Comparison of ENCODE assay signal across 32 mouse cellular contexts in the genomic region with DNA sequence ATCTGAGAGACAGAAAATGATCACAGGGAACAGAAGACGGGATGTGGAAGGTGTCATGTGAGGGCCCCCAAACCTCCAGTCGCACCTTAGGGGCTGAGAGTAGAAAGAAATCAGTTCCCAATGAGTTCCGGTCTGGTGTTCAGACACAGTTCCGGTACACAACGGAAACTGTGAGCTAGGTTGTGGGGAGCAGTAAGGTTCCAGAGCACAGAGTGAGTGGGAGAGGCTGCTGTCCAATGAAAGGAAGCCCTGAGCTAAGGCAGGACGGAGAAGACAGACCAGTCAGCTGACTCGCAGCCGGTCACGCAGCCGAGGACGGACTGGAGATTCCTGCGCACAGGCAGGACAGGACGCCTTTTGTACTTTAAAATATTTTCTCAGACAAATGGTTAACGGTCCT. TPM values are rescaled to one million over a fixed set of nuclear protein-coding genes. Genes with fewer than 3 reads are reported as not detected.
"Had no signal": no experiment of that assay in that cellular context is flagged by ENCODE, and none has a peak within 500 bp of the region (broad histone marks: within the 10 kb centered on the region; RNA-seq: fewer than 3 reads in every experiment).

No protein-coding gene starts in this region.

- H3K4me1 ChIP-seq: hindbrain, embryonic 12.5 days; intestine, embryonic 15.5 days; limb, embryonic 12.5 days; liver, embryonic 13.5 days had no signal

- H3K36me3 ChIP-seq: heart, embryonic 13.5 days; heart, embryonic 15.5 days; hindbrain, embryonic 10.5 days; hindbrain, embryonic 12.5 days; intestine, embryonic 15.5 days; kidney, embryonic 15.5 days; limb, embryonic 10.5 days; limb, embryonic 12.5 days; liver, embryonic 13.5 days had no signal

- ATAC-seq: inflammation-experienced regulatory T-cells, adult 6 months; intestine, embryonic 15.5 days had no signal

- H3K9me3 ChIP-seq: heart, embryonic 13.5 days; heart, embryonic 15.5 days; intestine, embryonic 15.5 days; kidney, embryonic 15.5 days; limb, embryonic 10.5 days; liver, embryonic 13.5 days had no signal

- H3K27ac ChIP-seq: gastrocnemius, adult 2 months; heart, adult 2 months; heart, embryonic 13.5 days; heart, embryonic 15.5 days; hindbrain, embryonic 10.5 days; hindbrain, embryonic 12.5 days; hindbrain, embryonic 14.5 days; intestine, embryonic 15.5 days; kidney, embryonic 15.5 days; kidney, postnatal 0 days; left cerebral cortex, adult 2 months; limb, embryonic 10.5 days; limb, embryonic 12.5 days; liver, embryonic 13.5 days had no signal

- H3K9ac ChIP-seq: heart, embryonic 13.5 days; heart, embryonic 15.5 days; hindbrain, embryonic 12.5 days; hindbrain, embryonic 14.5 days; intestine, embryonic 15.5 days; kidney, embryonic 15.5 days; limb, embryonic 12.5 days; liver, embryonic 13.5 days had no signal

- H3K27me3 ChIP-seq: intestine, embryonic 15.5 days; liver, embryonic 13.5 days had no signal

- DNase-seq: gastrocnemius, adult 2 months; gastrocnemius, postnatal 10 days; gastrocnemius, postnatal 25 days; heart, adult 2 months; heart, postnatal 14 days; heart, postnatal 4 days; kidney, adult 11 months; kidney, adult 2 months; kidney, adult 9 months; kidney, postnatal 14 days; kidney, postnatal 36 days; layer of hippocampus, adult 9-11 months; liver; liver, embryonic 13.5 days had no signal

- H3K4me3 ChIP-seq: gastrocnemius, adult 2 months; heart, adult 2 months; heart, embryonic 13.5 days; heart, embryonic 15.5 days; hindbrain, embryonic 10.5 days; hindbrain, embryonic 12.5 days; intestine, embryonic 15.5 days; kidney, embryonic 15.5 days; left cerebral cortex, adult 2 months; limb, embryonic 10.5 days; limb, embryonic 12.5 days; liver, embryonic 13.5 days had no signal

- H3K4me2 ChIP-seq: heart, embryonic 11.5 days; heart, embryonic 13.5 days; heart, embryonic 15.5 days; hindbrain, embryonic 12.5 days; hindbrain, embryonic 14.5 days; intestine, embryonic 15.5 days; kidney, embryonic 15.5 days; limb, embryonic 12.5 days; liver, embryonic 11.5 days; liver, embryonic 13.5 days had no signal

RNA-seq across cellular contexts. Expression of a gene that starts 9.4 kb away (rescaled TPM):
- polyA plus RNA-seq: heart, adult 2 months; heart, embryonic 11.5 days; heart, embryonic 13.5 days; heart, embryonic 15.5 days; heart, postnatal 0 days; hindbrain, embryonic 10.5 days; hindbrain, embryonic 12.5 days; hindbrain, embryonic 14.5 days; hindbrain, embryonic 16.5 days; inflammation-experienced regulatory T-cells, adult 6 months; intestine, embryonic 15.5 days; kidney, adult 2 months; kidney, embryonic 15.5 days; kidney, postnatal 0 days; large intestine, adult 2 months; limb, embryonic 10.5 days; limb, embryonic 12.5 days; limb, embryonic 14.5 days; liver, embryonic 11.5 days; liver, embryonic 13.5 days had no signal

RNA-seq across cellular contexts. Expression of a gene that starts 35.5 kb away (rescaled TPM):
- polyA plus RNA-seq: heart, embryonic 11.5 days; heart, postnatal 0 days; hindbrain, embryonic 12.5 days; hindbrain, embryonic 14.5 days; inflammation-experienced regulatory T-cells, adult 6 months; intestine, embryonic 15.5 days; kidney, adult 2 months; kidney, postnatal 0 days; limb, embryonic 10.5 days; limb, embryonic 12.5 days; liver, embryonic 11.5 days; liver, embryonic 13.5 days had no signal
